Mouse (Mus musculus) midbrain, postnatal 0 days (tissue): Measurements from ENCODE around the gene Magi2. TPM values are rescaled to one million over a fixed set of nuclear protein-coding genes. Genes with fewer than 3 reads are reported as not detected.
A peak's percentile ranks its signal among the peaks of the same experiment; 100 is the strongest.

ENCODE experiments used
- ATAC-seq: fragments of 200-750 bp; cut with Nextera tagmentation; 2 replicates; pipeline ENCODE4 v1.8.0; 2017; ENCODE audit warnings: moderate number of reproducible peaks, mild to moderate bottlenecking, moderate TSS enrichment, moderate library complexity; ENCODE audit not compliant: low FRiP score
- DNase-seq: peaks from one replicate; pipeline ENCODE4 v3.0.0-alpha.2; 2015; ENCODE audit warnings: low spot score
- H3K27ac ChIP-seq: fragments of 300-500 bp; sonication (generic); 2 replicates; pipeline ENCODE4 v1.5.1; 2014; ENCODE audit warnings: low read depth, mild to moderate bottlenecking, low read length, mixed read lengths
- H3K27me3 ChIP-seq: fragments of 300-500 bp; sonication (generic); 2 replicates; pipeline ENCODE4 v1.6.1; 2014; ENCODE audit warnings: low read length, control low read depth, mixed read lengths; ENCODE audit not compliant: insufficient read depth
- H3K36me3 ChIP-seq: fragments of 300-500 bp; sonication (generic); 2 replicates; pipeline ENCODE4 v1.6.1; 2014; ENCODE audit warnings: low read length, control low read depth, mixed read lengths; ENCODE audit not compliant: insufficient read depth
- H3K4me1 ChIP-seq: fragments of 300-500 bp; sonication (generic); 2 replicates; pipeline ENCODE4 v1.6.1; 2014; ENCODE audit warnings: mild to moderate bottlenecking, control low read depth, antibody characterized with exemption, low read length, mixed read lengths; ENCODE audit not compliant: insufficient read depth
- H3K4me2 ChIP-seq: fragments of 300-500 bp; sonication (generic); 2 replicates; pipeline ENCODE4 v1.6.1; 2014; ENCODE audit warnings: low read depth, mild to moderate bottlenecking, low read length, mixed read lengths; ENCODE audit not compliant: poor library complexity, severe bottlenecking
- H3K4me3 ChIP-seq: fragments of 300-500 bp; sonication (generic); 2 replicates; pipeline ENCODE4 v1.5.1; 2014; ENCODE audit warnings: low read depth, mild to moderate bottlenecking, low read length, moderate library complexity
- H3K9ac ChIP-seq: fragments of 300-500 bp; sonication (generic); replicated peaks from 2 replicates; pipeline ENCODE4 v1.6.1; 2014; ENCODE audit warnings: mild to moderate bottlenecking, low read length, moderate library complexity, mixed read lengths; ENCODE audit not compliant: poor library complexity, severe bottlenecking
- H3K9me3 ChIP-seq: fragments of 300-500 bp; sonication (generic); 2 replicates; pipeline ENCODE4 v1.6.1; 2016; ENCODE audit warnings: low read length, control low read depth
- CTCF ChIP-seq: IDR thresholded peaks from 2 replicates; pipeline ENCODE4 v1.5.1; 2016; ENCODE audit warnings: antibody characterized with exemption, mild to moderate bottlenecking
- WGBS: fragments of 180-500 bp; shearing (Covaris S2); extraction: QIAGEN DNeasy Blood & Tissue Kit; methylation state at CpG from one replicate; pipeline ENCODE4 v1.1.7; 2014; 5-methylcytosine and 5-hydroxymethylcytosine counted together
- polyA plus RNA-seq: library from polyadenylated mRNA; unstranded; fragments of >200 nt; fragmentation: Nextera tagmentation; extraction: Ambion mirVana; gene quantifications from 2 replicates; pipeline ENCODE4 v1.2.1, GENCODE M21; 2015
- total RNA-seq: library from RNA; depleted of rRNA; stranded (reverse); fragments of >200 nt; gene quantifications from 2 replicates; pipeline ENCODE4 v1.2.3, GENCODE M21; 2014

Magi2 gene
- total and polyA plus RNA-seq, 2 experiments from 2014 or later = 20.0 to 59.3 TPM

DNA sequence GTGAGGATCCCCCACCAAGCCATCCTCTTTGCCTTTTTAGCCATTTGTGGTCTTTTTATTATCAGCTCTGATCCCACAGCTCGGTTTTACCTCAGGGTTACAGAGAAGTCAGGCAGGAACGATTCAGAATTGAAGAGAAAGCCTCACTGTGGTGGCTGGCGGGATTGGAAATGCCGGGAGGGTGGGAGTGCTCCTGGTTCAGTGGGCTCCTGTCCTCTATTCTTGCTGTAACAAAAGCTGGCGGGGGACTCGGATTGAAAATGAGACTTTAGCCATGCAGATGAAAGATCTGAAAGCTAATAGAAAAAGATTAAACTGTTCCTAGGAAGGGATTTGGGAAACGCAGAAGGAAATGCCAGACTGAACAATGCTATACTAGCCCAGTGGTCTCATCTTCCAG lies 1524.2 kb downstream of the Magi2 start:
- Histone ChIP-seq H3K4me1 (no peaks in the 10 kb centered on the region; the same call in 1 of the 2 replicates), H3K27me3 (no peaks in the 10 kb centered on the region), H3K4me3 (no peak overlapping the region), H3K27ac (no peak overlapping the region), H3K4me2 (no peak overlapping the region), H3K9me3 (no peaks in the 10 kb centered on the region), H3K9ac (no peak overlapping the region), H3K36me3 (no peaks in the 10 kb centered on the region)
- TF ChIP-seq CTCF = no peak
- DNase-seq = no peak
- no peak for ATAC-seq
- 16% methylated on average over 7 of the region's 7 CpGs for WGBS

DNA sequence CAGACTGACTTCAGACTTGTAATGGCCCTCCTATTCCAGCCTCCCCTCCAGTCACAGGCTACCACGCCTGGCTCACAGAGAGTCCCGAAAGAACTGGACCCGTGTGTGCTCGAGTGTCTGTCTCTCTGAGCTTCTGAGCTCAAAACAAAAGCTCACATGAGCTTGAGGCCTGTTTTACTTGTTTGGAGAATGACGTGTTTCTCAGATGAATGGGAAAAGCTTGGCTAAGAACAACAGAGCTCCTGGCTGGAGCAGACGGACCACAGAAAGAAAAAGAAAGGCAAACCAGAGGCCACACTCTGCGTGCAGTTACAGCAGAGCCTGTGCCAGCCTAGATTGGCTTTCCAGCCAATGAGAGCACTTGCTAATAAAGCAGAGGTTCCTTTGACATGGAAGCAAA lies 1524.9 kb downstream of the Magi2 start:
- H3K36me3 ChIP-seq = no peaks in the 10 kb centered on the region
- no peak for TF ChIP-seq CTCF
- no peak overlapping the region for H3K4me2 ChIP-seq
- ATAC-seq (peak; percentile 28; the same call in 1 of the 2 replicates), DNase-seq (peak; percentile 65)
- H3K27me3 ChIP-seq = no peaks in the 10 kb centered on the region
- no peaks in the 10 kb centered on the region for H3K9me3 ChIP-seq
- H3K9ac ChIP-seq = no peak overlapping the region
- H3K4me3 ChIP-seq = no peak overlapping the region
- H3K4me1 ChIP-seq = no peaks in the 10 kb centered on the region; the same call in 1 of the 2 replicates
- WGBS = 30% methylated on average over 7 of the region's 7 CpGs
- H3K27ac ChIP-seq = no peak overlapping the region

DNA sequence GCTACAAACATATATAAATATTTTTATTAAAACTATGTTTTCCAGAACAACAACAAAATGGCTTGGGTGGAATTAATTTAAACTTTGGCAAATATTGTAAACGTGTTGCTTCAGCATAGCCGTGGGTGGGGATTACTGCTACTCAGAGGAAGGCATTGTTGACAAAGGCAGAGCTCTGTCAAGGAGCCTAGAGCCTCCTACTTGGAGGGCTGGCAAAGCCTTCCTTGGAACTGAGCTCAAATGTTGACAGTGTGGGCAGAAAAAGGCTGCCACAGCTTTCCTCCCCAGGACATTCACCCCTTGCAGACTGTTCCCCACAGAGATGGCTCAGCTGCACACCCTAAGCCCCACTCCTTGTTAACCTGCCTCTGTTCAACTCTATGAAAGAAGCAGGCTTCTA lies 1526.3 kb downstream of the Magi2 start:
- DNase-seq = no peak
- no peak for TF ChIP-seq CTCF
- 34% methylated on average over 2 of the region's 2 CpGs for WGBS

DNA sequence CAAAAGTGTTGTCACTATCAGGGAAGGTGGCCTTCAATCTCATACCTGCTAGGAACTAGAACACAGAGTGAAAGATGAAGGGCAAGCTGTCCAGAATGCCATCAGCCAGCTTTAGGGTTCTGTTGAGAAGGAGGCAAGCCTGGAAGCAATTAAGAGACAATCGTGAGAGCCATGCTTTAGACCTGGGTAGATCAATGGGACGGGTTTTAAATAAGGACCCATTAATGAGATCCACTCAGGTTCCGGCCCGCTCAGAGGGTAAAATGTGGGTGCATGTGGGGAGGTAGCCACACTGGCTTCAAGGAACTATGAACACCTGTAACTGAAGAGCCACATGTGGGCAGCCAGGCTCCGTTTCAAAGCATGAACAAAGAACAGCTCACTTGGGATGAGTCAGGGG lies 1527.1 kb downstream of the Magi2 start:
- no peak for TF ChIP-seq CTCF
- no peaks in the 10 kb centered on the region for H3K36me3 ChIP-seq
- H3K27ac ChIP-seq = no peak overlapping the region
- no peak overlapping the region for H3K9ac ChIP-seq
- DNase-seq (no peak), ATAC-seq (no peak)
- no peak overlapping the region for H3K4me3 ChIP-seq
- no peaks in the 10 kb centered on the region for H3K27me3 ChIP-seq
- H3K4me2 ChIP-seq = no peak overlapping the region
- no peaks in the 10 kb centered on the region; the same call in 1 of the 2 replicates for H3K4me1 ChIP-seq
- H3K9me3 ChIP-seq = no peaks in the 10 kb centered on the region
- 76% methylated on average over 5 of the region's 5 CpGs for WGBS

More for the DNA sequence above, 1526.3 kb downstream of the Magi2 start:
- H3K4me3 ChIP-seq = no peak overlapping the region
- no peaks in the 10 kb centered on the region for H3K36me3 ChIP-seq
- H3K9me3 ChIP-seq = no peaks in the 10 kb centered on the region
- no peaks in the 10 kb centered on the region; the same call in 1 of the 2 replicates for H3K4me1 ChIP-seq
- H3K27ac ChIP-seq = no peak overlapping the region
- no peak overlapping the region for H3K4me2 ChIP-seq
- H3K9ac ChIP-seq = no peak overlapping the region
- no peak for ATAC-seq
- no peaks in the 10 kb centered on the region for H3K27me3 ChIP-seq
